ENCODE assay signal across 15 mouse cellular contexts in the genomic region with DNA sequence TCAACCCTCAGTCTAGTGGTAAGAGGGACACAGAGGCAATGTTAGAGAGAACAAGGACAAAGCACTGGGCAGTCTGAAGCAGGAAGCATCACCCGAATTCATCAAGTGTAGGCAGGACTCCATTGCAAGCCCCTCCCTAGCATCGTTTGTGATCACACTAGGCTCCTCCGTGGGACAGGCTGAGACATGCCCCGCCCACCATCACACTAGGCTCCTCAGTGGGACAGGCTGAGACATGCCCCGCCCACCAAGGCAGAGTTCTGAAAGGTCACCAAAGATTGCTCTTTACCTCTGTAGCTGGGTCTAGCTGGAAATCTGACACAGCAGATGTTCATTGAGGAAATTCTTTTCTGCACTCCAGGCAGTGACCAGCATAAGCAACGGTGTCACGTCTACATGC. TPM values are rescaled to one million over a fixed set of nuclear protein-coding genes. Genes with fewer than 3 reads are reported as not detected.
A peak's percentile ranks its signal among the peaks of the same experiment; 100 is the strongest.
DNase-seq lines count a peak whose midpoint lies in the region; ATAC-seq lines count a peak whose summit lies in the region.
"Had no signal": no experiment of that assay in that cellular context is flagged by ENCODE, and none has a peak within 500 bp of the region (broad histone marks: within the 10 kb centered on the region; RNA-seq: fewer than 3 reads in every experiment).

No protein-coding gene starts in this region.

- peak; percentile 59 for DNase-seq in CD4-positive, CD25-positive, alpha-beta regulatory T cell, adult 2 months (ENCODE audit: low read depth, low spot score)
- DNase-seq in 416B (ENCODE audit: low read depth) = peak; percentile 40
- DNase-seq in embryonic facial prominence, embryonic 14.5 days (ENCODE audit: low spot score) = peak; percentile 15
- DNase-seq in liver, embryonic 11.5 days (ENCODE audit: low spot score) = no peak
- DNase-seq in left cerebral cortex, postnatal 25 days (ENCODE audit: low spot score in 2 of 2) = no peak
- DNase-seq in adrenal gland, postnatal 10 days = no peak
- no peak for DNase-seq in thymus, postnatal 25 days
- DNase-seq: adrenal gland, postnatal 14 days; heart, postnatal 4 days; layer of hippocampus, postnatal 36 days; lung, postnatal 14 days had no signal

- H3K9ac ChIP-seq in embryonic facial prominence, embryonic 14.5 days (ENCODE audit: low read depth, low read length) = no peak overlapping the region
- no peak overlapping the region for H3K9ac ChIP-seq in liver, embryonic 11.5 days (ENCODE audit: low read depth, low read length)
- H3K9ac ChIP-seq: forebrain, embryonic 12.5 days; limb, embryonic 13.5 days; midbrain, embryonic 13.5 days had no signal

- H3K36me3 ChIP-seq in embryonic facial prominence, embryonic 14.5 days (ENCODE audit: control insufficient read depth, insufficient read depth, low read length) = peaks cover 68% of the 10 kb centered on the region
- H3K36me3 ChIP-seq in liver, embryonic 11.5 days (ENCODE audit: control insufficient read depth, insufficient read depth, low read length) = peaks cover 17% of the 10 kb centered on the region

- H3K27ac ChIP-seq in embryonic facial prominence, embryonic 14.5 days (replicated peaks; ENCODE audit: low read depth, low read length) = no peak overlapping the region
- H3K27ac ChIP-seq in liver, embryonic 11.5 days (ENCODE audit: low read depth, low read length) = no peak overlapping the region
- H3K27ac ChIP-seq: forebrain, embryonic 12.5 days; limb, embryonic 13.5 days; midbrain, embryonic 13.5 days had no signal

- H3K27me3 ChIP-seq in embryonic facial prominence, embryonic 14.5 days (replicated peaks; ENCODE audit: control insufficient read depth, insufficient read depth, low read length) = no peaks in the 10 kb centered on the region
- H3K27me3 ChIP-seq in liver, embryonic 11.5 days (replicated peaks; ENCODE audit: control insufficient read depth, insufficient read depth, low read length) = no peaks in the 10 kb centered on the region
- H3K27me3 ChIP-seq: forebrain, embryonic 12.5 days; limb, embryonic 13.5 days; midbrain, embryonic 13.5 days had no signal

- 74% methylated on average over 7 of the region's 7 CpGs for WGBS in embryonic facial prominence, embryonic 14.5 days
- 74% methylated on average over 7 of the region's 7 CpGs for WGBS in liver, embryonic 11.5 days

- no peak overlapping the region for H3K4me3 ChIP-seq in embryonic facial prominence, embryonic 14.5 days (ENCODE audit: low read depth, low read length)
- no peak overlapping the region for H3K4me3 ChIP-seq in liver, embryonic 11.5 days (ENCODE audit: low read depth, low read length)
- H3K4me3 ChIP-seq: forebrain, embryonic 12.5 days; limb, embryonic 13.5 days; midbrain, embryonic 13.5 days had no signal

- no peak overlapping the region for H3K4me2 ChIP-seq in embryonic facial prominence, embryonic 14.5 days (ENCODE audit: low read depth, low read length)
- no peak overlapping the region for H3K4me2 ChIP-seq in liver, embryonic 11.5 days
- H3K4me2 ChIP-seq: forebrain, embryonic 12.5 days; limb, embryonic 13.5 days; midbrain, embryonic 13.5 days had no signal

- no peaks in the 10 kb centered on the region for H3K4me1 ChIP-seq in embryonic facial prominence, embryonic 14.5 days (ENCODE audit: control insufficient read depth, insufficient read depth, low read length)
- H3K4me1 ChIP-seq in liver, embryonic 11.5 days (replicated peaks; ENCODE audit: control insufficient read depth, insufficient read depth, low read length) = no peaks in the 10 kb centered on the region
- H3K4me1 ChIP-seq: forebrain, embryonic 12.5 days; limb, embryonic 13.5 days; midbrain, embryonic 13.5 days had no signal

- H3K9me3 ChIP-seq in embryonic facial prominence, embryonic 14.5 days (ENCODE audit: control insufficient read depth, low read length) = no peaks in the 10 kb centered on the region
- no peaks in the 10 kb centered on the region for H3K9me3 ChIP-seq in liver, embryonic 11.5 days (ENCODE audit: control insufficient read depth, low read length)
- H3K9me3 ChIP-seq: forebrain, embryonic 12.5 days; limb, embryonic 13.5 days; midbrain, embryonic 13.5 days had no signal

- intact Hi-C loops in left cerebral cortex, postnatal 25 days (cut with DNase I) = no loop called here

- ATAC-seq in CD4-positive, CD25-positive, alpha-beta regulatory T cell, adult 4 months = no peak
- ATAC-seq in embryonic facial prominence, embryonic 14.5 days (ENCODE audit: low read depth) = no peak
- ATAC-seq in liver, embryonic 11.5 days (replicated peaks; ENCODE audit: low FRiP score) = peak; percentile 56; the same call in 1 of the 2 replicates
- ATAC-seq: midbrain, embryonic 13.5 days had no signal

RNA-seq across cellular contexts. Expression of gene Nmb, which starts 6.2 kb away (rescaled TPM):
- 10 to 100 TPM; 79.7 to 81.7 TPM for polyA plus RNA-seq in CD4-positive, CD25-positive, alpha-beta regulatory T cell, adult 4 months (2017; shearing (Covaris generic))
- 7.7 and 9.0 TPM in 2 replicates for polyA plus RNA-seq in embryonic facial prominence, embryonic 14.5 days (2014; fragmentation: Nextera tagmentation; extraction: Ambion mirVana)
- polyA plus RNA-seq in liver, embryonic 11.5 days (2014; fragmentation: Nextera tagmentation; extraction: Ambion mirVana) = 2.4 and 3.4 TPM in 2 replicates
- total RNA-seq in left cerebral cortex, postnatal 25 days (2021) = 1 to 10 TPM; 5.8 to 6.8 TPM
- 1 to 10 TPM; 4.0 to 4.7 TPM for total RNA-seq in adrenal gland, postnatal 10 days (2021)

RNA-seq across cellular contexts. Expression of gene Wdr73, which starts 10.0 kb away (rescaled TPM):
- 10 to 100 TPM; 20.6 to 33.8 TPM for polyA plus RNA-seq in CD4-positive, CD25-positive, alpha-beta regulatory T cell, adult 4 months (2017; shearing (Covaris generic))
- polyA plus RNA-seq in embryonic facial prominence, embryonic 14.5 days (2014; fragmentation: Nextera tagmentation; extraction: Ambion mirVana) = 20.9 and 25.8 TPM in 2 replicates
- polyA plus RNA-seq in liver, embryonic 11.5 days (2014; fragmentation: Nextera tagmentation; extraction: Ambion mirVana) = 42.8 and 44.0 TPM in 2 replicates
- total RNA-seq in left cerebral cortex, postnatal 25 days (2021) = 10 to 100 TPM; 25.3 to 25.4 TPM
- total RNA-seq in adrenal gland, postnatal 10 days (2021) = 10 to 100 TPM; 24.9 to 27.1 TPM

RNA-seq across cellular contexts. Expression of gene Sec11a, which starts 36.5 kb away (rescaled TPM):
- polyA plus RNA-seq in CD4-positive, CD25-positive, alpha-beta regulatory T cell, adult 4 months (2017; shearing (Covaris generic)) = 100 to 1,000 TPM; 260 to 342 TPM
- 194 and 218 TPM in 2 replicates for polyA plus RNA-seq in embryonic facial prominence, embryonic 14.5 days (2014; fragmentation: Nextera tagmentation; extraction: Ambion mirVana)
- 180 and 200 TPM in 2 replicates for polyA plus RNA-seq in liver, embryonic 11.5 days (2014; fragmentation: Nextera tagmentation; extraction: Ambion mirVana)
- total RNA-seq in left cerebral cortex, postnatal 25 days (2021) = 10 to 100 TPM; 52.2 to 60.2 TPM
- 100 to 1,000 TPM; 113 to 124 TPM for total RNA-seq in adrenal gland, postnatal 10 days (2021)

RNA-seq across cellular contexts. Expression of gene Zscan2, which starts 50.3 kb away (rescaled TPM):
- polyA plus RNA-seq in CD4-positive, CD25-positive, alpha-beta regulatory T cell, adult 4 months (2017; shearing (Covaris generic)) = 1 to 10 TPM; 3.8 to 4.2 TPM
- 1.8 and 2.1 TPM in 2 replicates for polyA plus RNA-seq in embryonic facial prominence, embryonic 14.5 days (2014; fragmentation: Nextera tagmentation; extraction: Ambion mirVana)
- 1.0 and 1.4 TPM in 2 replicates for polyA plus RNA-seq in liver, embryonic 11.5 days (2014; fragmentation: Nextera tagmentation; extraction: Ambion mirVana)
- 10 to 100 TPM; 11.5 to 15.5 TPM for total RNA-seq in left cerebral cortex, postnatal 25 days (2021)
- 1 to 10 TPM; 6.5 to 6.8 TPM for total RNA-seq in adrenal gland, postnatal 10 days (2021)

Comparison
In these comparisons a context has a peak if more than half of its experiments do, and no peak if none do; other contexts are left out.
1. DNase-seq: peak in CD4-positive, CD25-positive, alpha-beta regulatory T cell, adult 2 months (single experiment), 416B (single experiment) and embryonic facial prominence, embryonic 14.5 days (single experiment); none in liver, embryonic 11.5 days (single experiment), left cerebral cortex, postnatal 25 days (0 of 2), adrenal gland, postnatal 10 days (single experiment) and thymus, postnatal 25 days (single experiment).